Mouse (Mus musculus) stomach, embryonic 16.5 days (tissue): Measurements from ENCODE around the gene Plod3. TPM values are rescaled to one million over a fixed set of nuclear protein-coding genes. Genes with fewer than 3 reads are reported as not detected.
A peak's percentile ranks its signal among the peaks of the same experiment; 100 is the strongest.

Source experiments
- ATAC-seq: fragments of 200-750 bp; cut with Nextera tagmentation; 2 replicates; pipeline ENCODE4 v1.8.0; 2017; ENCODE audit warnings: moderate number of reproducible peaks, moderate TSS enrichment; ENCODE audit not compliant: insufficient read depth, low FRiP score
- H3K27ac ChIP-seq: fragments of 300-500 bp; sonication (generic); 2 replicates; pipeline ENCODE4 v1.5.1; 2014; ENCODE audit warnings: low read length
- H3K27me3 ChIP-seq: fragments of 300-500 bp; sonication (generic); 2 replicates; pipeline ENCODE4 v1.6.1; 2014; ENCODE audit warnings: low read length, control low read depth, mixed read lengths; ENCODE audit not compliant: control insufficient read depth, insufficient read depth
- H3K36me3 ChIP-seq: fragments of 300-500 bp; sonication (generic); 2 replicates; pipeline ENCODE4 v1.6.1; 2014; ENCODE audit warnings: low read length; ENCODE audit not compliant: control insufficient read depth, insufficient read depth
- H3K4me1 ChIP-seq: fragments of 300-500 bp; sonication (generic); 2 replicates; pipeline ENCODE4 v1.6.1; 2014; ENCODE audit warnings: low read length, control low read depth, mixed read lengths; ENCODE audit not compliant: control insufficient read depth, insufficient read depth
- H3K4me2 ChIP-seq: fragments of 300-500 bp; sonication (generic); 2 replicates; pipeline ENCODE4 v1.6.1; 2014; ENCODE audit warnings: low read depth, low read length, mixed read lengths
- H3K4me3 ChIP-seq: fragments of 300-500 bp; sonication (generic); replicated peaks from 2 replicates; pipeline ENCODE4 v1.5.1; 2014; ENCODE audit warnings: mild to moderate bottlenecking, low read length
- H3K9ac ChIP-seq: fragments of 300-500 bp; sonication (generic); 2 replicates; pipeline ENCODE4 v1.6.1; 2014; ENCODE audit warnings: low read length
- H3K9me3 ChIP-seq: fragments of 300-500 bp; sonication (generic); replicated peaks from 2 replicates; pipeline ENCODE4 v1.6.1; 2016; ENCODE audit warnings: low read length, control low read depth; ENCODE audit not compliant: control insufficient read depth
- WGBS: fragments of 180-500 bp; shearing (Covaris S2); extraction: QIAGEN DNeasy Blood & Tissue Kit; methylation state at CpG from one replicate; pipeline ENCODE4 v1.1.7; 2014; 5-methylcytosine and 5-hydroxymethylcytosine counted together
- polyA plus RNA-seq: library from polyadenylated mRNA; unstranded; fragments of >200 nt; fragmentation: Nextera tagmentation; extraction: Ambion mirVana; gene quantifications from 2 replicates; pipeline ENCODE4 v1.2.1, GENCODE M21; 2015

Plod3 gene
- polyA plus RNA-seq, 1 experiment from 2014 or later = 46.1 TPM

DNA sequence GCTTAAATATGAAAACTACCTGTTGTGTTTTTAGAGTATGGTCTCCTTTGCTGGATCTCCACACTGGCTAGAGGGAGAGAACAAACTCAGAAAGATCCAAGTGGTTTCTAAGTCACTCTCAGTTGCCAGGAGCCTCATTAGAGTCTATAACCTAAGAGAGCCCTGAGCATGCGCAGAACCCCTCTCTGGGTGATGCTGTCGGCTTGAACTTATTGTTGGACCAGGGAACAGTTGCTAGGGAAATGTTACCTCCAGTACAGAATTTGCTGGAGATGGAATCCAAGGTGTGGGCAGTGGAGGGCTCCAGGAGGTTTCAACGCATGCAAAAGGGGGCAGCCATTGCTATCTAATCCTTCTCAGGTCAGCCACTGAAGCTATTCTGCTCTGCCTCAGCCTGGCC is 37.5 kb downstream of the Plod3 start:
- ATAC-seq = no peak

DNA sequence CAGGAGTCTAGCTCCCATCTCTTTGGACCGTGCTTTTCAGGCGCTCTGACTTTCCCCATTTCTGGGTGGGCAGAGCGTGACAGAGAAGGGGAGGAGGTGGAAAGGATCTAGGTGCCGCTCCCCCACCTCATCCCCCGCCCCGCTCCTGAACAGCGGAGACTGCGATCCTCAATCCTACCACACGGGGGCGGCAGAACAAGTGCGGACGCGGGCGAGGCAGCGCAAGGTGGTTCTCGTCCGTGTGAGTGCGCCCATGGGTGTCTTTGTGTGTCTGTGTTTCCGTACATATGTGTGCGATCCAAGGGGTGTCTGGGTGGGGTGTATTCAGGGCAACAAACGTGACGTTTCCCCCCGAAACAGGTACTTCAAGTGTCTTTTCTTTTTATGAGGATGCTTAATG is 38.3 kb downstream of the Plod3 start:
- Histone ChIP-seq H3K36me3 (no peaks in the 10 kb centered on the region), H3K9me3 (no peaks in the 10 kb centered on the region), H3K27me3 (peaks cover 54% of the 10 kb centered on the region), H3K4me3 (no peak overlapping the region), H3K4me2 (no peak overlapping the region), H3K27ac (no peak overlapping the region), H3K9ac (no peak overlapping the region), H3K4me1 (no peaks in the 10 kb centered on the region)
- ATAC-seq = no peak
- under 1% methylated on average over 23 of the region's 23 CpGs for WGBS

More for the DNA sequence above, 37.5 kb downstream of the Plod3 start:
- Histone ChIP-seq H3K4me3 (no peak overlapping the region), H3K9ac (no peak overlapping the region), H3K27ac (no peak overlapping the region), H3K4me2 (no peak overlapping the region), H3K9me3 (no peaks in the 10 kb centered on the region), H3K36me3 (no peaks in the 10 kb centered on the region), H3K4me1 (no peaks in the 10 kb centered on the region), H3K27me3 (peaks cover 48% of the 10 kb centered on the region)
- 49% methylated on average over 3 of the region's 3 CpGs for WGBS

DNA sequence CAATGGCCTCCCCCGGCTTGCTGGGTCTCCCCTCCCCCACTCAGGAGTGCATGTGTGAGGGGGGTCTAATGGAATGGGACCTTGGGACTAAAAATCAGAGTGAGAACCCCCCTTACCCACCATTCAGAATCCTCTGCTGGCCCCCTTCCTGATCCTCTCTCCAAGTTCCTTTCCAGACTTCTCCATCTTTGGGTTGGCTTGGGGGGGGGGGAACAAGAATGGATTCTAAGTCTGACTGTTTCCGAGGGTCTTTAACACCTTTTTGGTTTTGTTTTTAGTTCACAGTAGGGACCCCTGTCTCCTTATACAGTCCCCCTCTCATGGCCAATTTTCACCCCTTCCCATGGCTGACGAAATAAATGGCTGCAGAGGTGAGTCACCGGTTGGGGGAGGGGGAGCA is 39.3 kb downstream of the Plod3 start, which contains the start of gene Vgf:
Gene Vgf, plus strand, starts transcription at position 301 of the 400 bp plus-strand sequence.
- H3K4me1 ChIP-seq = peaks cover 3% of the 10 kb centered on the region
- 20% methylated on average over 4 of the region's 4 CpGs for WGBS
- no peak within 1 kb of the TSS for H3K9ac ChIP-seq
- no peak within 1 kb of the TSS for H3K4me3 ChIP-seq
- no peaks in the 10 kb centered on the region for H3K9me3 ChIP-seq
- H3K27ac ChIP-seq = no peak within 1 kb of the TSS
- ATAC-seq = no peak
- no peak within 1 kb of the TSS for H3K4me2 ChIP-seq
- no peaks in the 10 kb centered on the region for H3K36me3 ChIP-seq
- H3K27me3 ChIP-seq = peaks cover 64% of the 10 kb centered on the region

DNA sequence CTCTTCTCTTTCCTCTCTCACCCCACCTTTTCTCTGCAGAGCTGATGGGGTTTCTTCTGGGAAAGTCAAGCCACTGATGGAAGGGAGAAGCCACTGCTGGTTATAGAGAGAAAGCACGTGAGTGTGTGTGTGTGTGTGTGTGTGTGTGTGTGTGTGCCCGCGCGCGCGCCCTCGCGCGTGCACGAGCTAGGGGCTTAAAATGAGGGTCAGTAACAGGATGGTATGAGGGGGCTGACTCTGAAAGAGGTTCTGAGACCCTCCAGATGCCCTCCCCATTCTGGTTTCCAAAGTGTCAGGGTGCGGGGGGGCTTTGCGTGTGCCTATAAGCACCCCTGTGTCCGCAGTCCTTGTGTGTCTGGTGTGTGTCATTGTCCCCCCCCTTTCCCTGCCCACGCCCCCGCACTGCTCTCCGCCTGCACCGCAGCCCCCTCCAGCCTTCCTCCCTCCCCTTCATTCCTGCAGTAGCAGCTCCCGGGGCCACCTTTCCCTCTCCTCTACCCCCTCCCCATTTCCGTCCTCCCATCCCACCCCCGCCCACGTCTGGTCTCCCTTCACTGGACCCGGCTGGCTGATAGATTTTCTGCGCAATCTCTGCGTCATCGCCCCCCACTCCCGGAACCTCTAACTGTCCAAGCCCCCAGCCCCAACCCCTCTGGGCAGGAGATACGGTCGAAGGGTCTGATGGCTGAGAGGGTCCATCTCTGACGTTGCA is 41.9 kb downstream of the Plod3 start:
- Histone ChIP-seq H3K4me2 (no peak overlapping the region), H3K27me3 (peaks cover 78% of the 10 kb centered on the region), H3K4me3 (no peak overlapping the region), H3K27ac (no peak overlapping the region), H3K9ac (no peak overlapping the region), H3K36me3 (no peaks in the 10 kb centered on the region), H3K4me1 (peaks cover 18% of the 10 kb centered on the region), H3K9me3 (no peaks in the 10 kb centered on the region)
- WGBS = 4% methylated on average over 29 of the region's 29 CpGs
- no peak for ATAC-seq

DNA sequence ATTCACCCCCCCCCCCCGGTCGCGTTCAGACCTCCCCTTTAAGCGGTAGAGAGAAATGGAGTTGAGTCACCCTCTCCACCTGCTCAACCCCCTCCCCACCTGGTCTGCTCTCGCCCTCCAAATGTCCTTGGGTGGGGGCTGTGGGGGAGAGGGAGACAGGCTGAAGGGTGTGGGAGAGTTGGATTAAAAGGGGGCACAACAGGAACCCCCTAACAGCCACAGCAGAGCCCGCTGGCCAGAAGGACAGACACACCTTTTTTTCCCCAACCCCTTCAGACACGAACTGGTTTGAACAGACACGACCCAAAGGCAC is 42.4 kb downstream of the Plod3 start:
- H3K9me3 ChIP-seq = no peaks in the 10 kb centered on the region
- H3K4me2 ChIP-seq = peak overlapping the region; percentile 65; the same call in 1 of the 2 replicates
- H3K27ac ChIP-seq = no peak overlapping the region
- WGBS = under 1% methylated on average over 8 of the region's 8 CpGs
- no peak overlapping the region for H3K9ac ChIP-seq
- H3K36me3 ChIP-seq = no peaks in the 10 kb centered on the region
- peaks cover 73% of the 10 kb centered on the region for H3K27me3 ChIP-seq
- peaks cover 18% of the 10 kb centered on the region for H3K4me1 ChIP-seq
- no peak overlapping the region for H3K4me3 ChIP-seq
- no peak for ATAC-seq

DNA sequence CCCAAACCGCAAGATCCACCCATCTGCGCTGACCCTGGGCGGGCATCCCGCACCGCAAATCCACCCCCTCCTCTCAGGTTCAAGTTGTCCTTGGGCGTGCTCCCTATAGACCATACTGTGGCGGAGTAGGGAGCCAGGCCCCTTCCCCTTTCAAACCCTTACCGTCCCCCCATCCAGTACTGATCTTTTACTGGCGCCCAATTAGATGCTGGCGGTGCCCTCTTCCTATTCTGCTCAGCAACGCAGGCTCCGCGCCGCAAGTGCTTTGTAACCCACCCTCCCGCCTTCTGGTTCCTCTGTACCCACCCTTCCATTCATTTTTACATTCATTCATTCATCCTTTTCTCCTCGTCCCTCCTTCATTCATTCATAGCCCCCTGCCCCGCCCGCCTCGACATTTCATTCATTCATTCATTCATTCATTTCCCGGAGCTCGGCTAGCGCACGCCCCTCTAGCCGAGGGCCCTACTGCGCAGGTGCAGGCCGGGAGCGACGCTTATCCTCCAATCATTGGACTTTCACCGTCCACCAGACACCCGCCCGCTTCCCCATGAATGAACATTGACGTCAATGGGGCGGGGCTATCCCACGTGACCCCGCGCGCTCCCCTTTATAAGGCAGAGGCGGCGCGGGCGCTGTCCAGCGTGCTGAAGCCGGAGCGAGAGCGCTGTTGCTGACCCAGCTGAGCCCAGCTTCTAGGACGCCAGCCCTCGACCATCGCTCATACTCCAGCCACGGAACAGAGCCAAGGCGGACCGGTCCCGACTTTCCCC is 43.0 kb downstream of the Plod3 start:
- Histone ChIP-seq H3K36me3 (no peaks in the 10 kb centered on the region), H3K9me3 (no peaks in the 10 kb centered on the region), H3K27me3 (peaks cover 68% of the 10 kb centered on the region), H3K4me2 (peak overlapping the region; percentile 65), H3K4me3 (peak overlapping the region; percentile 38), H3K9ac (no peak overlapping the region), H3K4me1 (peaks cover 18% of the 10 kb centered on the region), H3K27ac (no peak overlapping the region)
- peak; percentile 77 for ATAC-seq
- WGBS = under 1% methylated on average over 52 of the region's 52 CpGs

DNA sequence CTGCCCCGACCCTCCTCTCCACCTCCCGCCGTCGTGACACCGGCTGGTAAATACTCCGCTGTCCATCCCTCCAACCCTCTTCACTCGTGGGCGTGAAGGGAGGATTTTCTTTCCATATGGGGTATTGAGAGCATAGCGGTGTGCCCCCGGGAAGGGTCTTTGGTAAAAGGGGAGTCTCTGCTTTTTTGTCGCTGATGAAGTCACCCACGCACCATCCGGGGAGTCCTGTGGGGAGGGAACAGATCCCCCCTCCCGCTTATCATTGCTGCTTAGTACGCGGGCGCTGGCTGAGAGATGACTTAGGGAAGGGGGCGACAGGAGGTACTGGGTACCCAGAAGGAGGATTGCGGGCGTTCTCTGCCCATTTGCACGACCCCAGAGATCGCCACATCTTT is 43.6 kb downstream of the Plod3 start:
- H3K4me2 ChIP-seq = peak overlapping the region; percentile 65
- no peak for ATAC-seq
- no peak overlapping the region for H3K9ac ChIP-seq
- no peaks in the 10 kb centered on the region; the same call in 1 of the 2 replicates for H3K36me3 ChIP-seq
- peak overlapping the region; percentile 3; the same call in 1 of the 2 replicates for H3K4me3 ChIP-seq
- peaks cover 63% of the 10 kb centered on the region for H3K27me3 ChIP-seq
- 13% methylated on average over 22 of the region's 22 CpGs for WGBS
- H3K27ac ChIP-seq = no peak overlapping the region
- peaks cover 18% of the 10 kb centered on the region for H3K4me1 ChIP-seq
- no peaks in the 10 kb centered on the region for H3K9me3 ChIP-seq

DNA sequence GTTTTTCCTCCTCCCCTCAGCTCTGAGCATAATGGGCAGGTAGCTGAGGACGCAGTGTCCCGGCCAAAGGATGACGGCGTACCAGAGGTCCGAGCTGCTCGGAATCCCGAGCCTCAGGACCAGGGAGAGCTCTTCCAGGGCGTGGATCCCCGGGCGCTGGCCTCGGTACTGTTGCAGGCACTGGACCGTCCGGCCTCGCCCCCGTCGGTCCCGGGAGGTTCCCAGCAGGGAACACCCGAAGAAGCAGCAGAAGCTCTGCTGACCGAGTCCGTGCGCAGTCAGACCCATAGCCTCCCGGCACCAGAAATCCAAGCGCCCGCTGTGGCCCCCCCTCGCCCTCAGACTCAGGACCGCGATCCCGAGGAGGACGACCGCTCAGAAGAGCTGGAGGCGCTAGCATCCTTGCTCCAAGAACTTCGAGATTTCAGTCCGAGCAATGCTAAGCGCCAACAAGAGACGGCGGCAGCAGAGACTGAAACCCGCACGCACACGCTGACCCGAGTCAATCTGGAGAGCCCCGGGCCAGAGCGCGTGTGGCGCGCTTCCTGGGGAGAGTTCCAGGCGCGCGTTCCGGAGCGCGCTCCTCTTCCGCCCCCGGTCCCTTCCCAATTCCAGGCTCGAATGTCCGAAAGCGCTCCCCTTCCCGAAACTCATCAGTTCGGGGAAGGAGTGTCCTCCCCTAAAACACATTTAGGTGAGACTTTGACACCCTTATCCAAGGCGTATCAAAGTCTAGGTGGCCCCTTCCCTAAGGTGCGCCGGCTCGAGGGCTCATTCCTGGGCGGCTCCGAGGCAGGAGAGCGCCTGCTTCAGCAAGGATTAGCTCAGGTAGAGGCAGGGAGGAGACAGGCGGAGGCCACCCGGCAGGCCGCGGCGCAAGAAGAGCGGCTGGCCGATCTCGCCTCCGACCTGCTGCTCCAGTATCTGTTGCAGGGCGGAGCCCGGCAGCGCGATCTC is 44.5 kb downstream of the Plod3 start:
- no peak overlapping the region for H3K27ac ChIP-seq
- H3K36me3 ChIP-seq = no peaks in the 10 kb centered on the region; the same call in 1 of the 2 replicates
- WGBS = under 1% methylated on average over 78 of the region's 78 CpGs
- no peaks in the 10 kb centered on the region for H3K9me3 ChIP-seq
- H3K4me3 ChIP-seq = peak overlapping the region; percentile 51
- H3K4me1 ChIP-seq = peaks cover 18% of the 10 kb centered on the region
- peak overlapping the region; percentile 100 for H3K4me2 ChIP-seq
- H3K27me3 ChIP-seq = peaks cover 54% of the 10 kb centered on the region
- no peak for ATAC-seq
- H3K9ac ChIP-seq = no peak overlapping the region
